Mouse (Mus musculus) hindlimb bud, embryonic 11.5 days (tissue): ENCODE measurements at regions not wholly inside any gene's neighbourhood (a gene's known extent, or its start where the extent isn't known, plus 50 kb on each side); places are given as distances from the start of the nearest gene placed in this dataset.

Experiments used
- DNase-seq: peaks from one replicate; pipeline ENCODE4 v3.0.0-alpha.2; 2012; ENCODE audit warnings: low read depth, low spot score; ENCODE audit errors: extremely low spot score

- DNase-seq, result no peak
These were observed 519.6 kb downstream of the Insc start for GRCm38 (mm10) chr7:115263082-115263481.

- no peak for DNase-seq
These were observed 522.6 kb downstream of the Insc start for GRCm38 (mm10) chr7:115266141-115266540.

GRCm38 (mm10) chr7:115270803-115271202, 527.3 kb downstream of the Insc start:
- DNase-seq, result no peak

- no peak for DNase-seq
These were observed 531.3 kb downstream of the Insc start for GRCm38 (mm10) chr7:115274836-115275235.

- DNase-seq, result no peak
These were observed 547.4 kb downstream of the Insc start for GRCm38 (mm10) chr7:115290801-115291417.

GRCm38 (mm10) chr7:115294655-115295230, 551.2 kb downstream of the Insc start:
- DNase-seq, result no peak

- DNase-seq, result no peak
These were observed 556.7 kb downstream of the Insc start for GRCm38 (mm10) chr7:115300241-115300640.

GRCm38 (mm10) chr7:115308377-115308776, 564.9 kb downstream of the Insc start:
- no peak for DNase-seq

- DNase-seq, result no peak
These were observed 567.1 kb downstream of the Insc start for GRCm38 (mm10) chr7:115310400-115311225.

- no peak for DNase-seq
These were observed 576.0 kb downstream of the Insc start for GRCm38 (mm10) chr7:115319504-115319903.

- no peak for DNase-seq
These were observed 579.5 kb downstream of the Insc start for GRCm38 (mm10) chr7:115322989-115323388.

GRCm38 (mm10) chr7:115328300-115328699, 584.8 kb downstream of the Insc start:
- DNase-seq, result no peak

GRCm38 (mm10) chr7:115331698-115332097, 588.2 kb downstream of the Insc start:
- no peak for DNase-seq

- DNase-seq, result no peak
These were observed 589.6 kb downstream of the Insc start for GRCm38 (mm10) chr7:115333046-115333577.

- no peak for DNase-seq
These were observed 591.6 kb downstream of the Insc start for GRCm38 (mm10) chr7:115335051-115335450.

- DNase-seq, result no peak
These were observed 596.7 kb downstream of the Insc start for GRCm38 (mm10) chr7:115340155-115340554.

GRCm38 (mm10) chr7:115341007-115341406, 597.5 kb downstream of the Insc start:
- no peak for DNase-seq

- no peak for DNase-seq
These were observed 602.3 kb downstream of the Insc start for GRCm38 (mm10) chr7:115345749-115346148.

GRCm38 (mm10) chr7:115358711-115359110, 615.2 kb downstream of the Insc start:
- DNase-seq, result no peak

GRCm38 (mm10) chr7:115360142-115360541, 616.6 kb downstream of the Insc start:
- DNase-seq, result no peak

- no peak for DNase-seq
These were observed 618.6 kb downstream of the Insc start for GRCm38 (mm10) chr7:115362117-115362516.

- no peak for DNase-seq
These were observed 623.4 kb downstream of the Insc start for GRCm38 (mm10) chr7:115366910-115367309.
